16 mouse cellular contexts compared by ENCODE assay signal in genomic region chr1:191180397-191180796, GRCm38 (mm10). TPM values are rescaled to one million over a fixed set of nuclear protein-coding genes. Genes with fewer than 3 reads are reported as not detected.
A peak's percentile ranks its signal among the peaks of the same experiment; 100 is the strongest.
DNase-seq lines count a peak whose midpoint lies in the region; ATAC-seq and TF ChIP-seq lines count a peak whose summit lies in the region.
"Had no signal": no experiment of that assay in that cellular context is flagged by ENCODE, and none has a peak within 500 bp of the region (broad histone marks: within the 10 kb centered on the region; RNA-seq: fewer than 3 reads in every experiment).

No protein-coding gene starts in this region.

- TF ChIP-seq CTCF in lung, postnatal 0 days (IDR thresholded peaks at IDR 0.05) = no peak
- no peak for TF ChIP-seq CTCF in lung, adult 2 months (IDR thresholded peaks at IDR 0.05; ENCODE audit: insufficient read depth, low read length)

- no peaks in the 10 kb centered on the region for H3K36me3 ChIP-seq in lung, postnatal 0 days (ENCODE audit: insufficient read depth, low read length)
- H3K36me3 ChIP-seq in kidney, embryonic 14.5 days (ENCODE audit: control insufficient read depth, insufficient read depth, low read length) = no peaks in the 10 kb centered on the region
- no peaks in the 10 kb centered on the region for H3K36me3 ChIP-seq in hindbrain, embryonic 12.5 days
- H3K36me3 ChIP-seq: embryonic facial prominence, embryonic 13.5 days; G1E had no signal

- H3K4me1 ChIP-seq in lung, postnatal 0 days (ENCODE audit: insufficient read depth, low read depth, low read length) = peaks cover 12% of the 10 kb centered on the region
- H3K4me1 ChIP-seq in lung, adult 2 months (ENCODE audit: control insufficient read depth, insufficient read depth, low read length) = peaks cover 7% of the 10 kb centered on the region
- H3K4me1 ChIP-seq in kidney, embryonic 14.5 days (ENCODE audit: control insufficient read depth, insufficient read depth, low read length) = peaks cover 40% of the 10 kb centered on the region
- peaks cover 35% of the 10 kb centered on the region for H3K4me1 ChIP-seq in hindbrain, embryonic 12.5 days

- ATAC-seq in lung, postnatal 0 days = no peak
- no peak for ATAC-seq in kidney, embryonic 14.5 days (ENCODE audit: low FRiP score, low TSS enrichment)
- no peak for ATAC-seq in hindbrain, embryonic 12.5 days (ENCODE audit: low FRiP score)
- ATAC-seq: forebrain, embryonic 16.5 days had no signal

- no peak overlapping the region for H3K9ac ChIP-seq in lung, postnatal 0 days (replicated peaks; ENCODE audit: low read depth)
- no peak overlapping the region for H3K9ac ChIP-seq in kidney, embryonic 14.5 days (ENCODE audit: low read depth, low read length)
- H3K9ac ChIP-seq in hindbrain, embryonic 12.5 days = no peak overlapping the region
- H3K9ac ChIP-seq: embryonic facial prominence, embryonic 13.5 days had no signal

- H3K27me3 ChIP-seq in lung, postnatal 0 days (replicated peaks; ENCODE audit: insufficient read depth, low read length) = no peaks in the 10 kb centered on the region; the same call in 1 of the 2 replicates
- peaks cover 26% of the 10 kb centered on the region for H3K27me3 ChIP-seq in kidney, embryonic 14.5 days (ENCODE audit: control insufficient read depth, insufficient read depth, low read length)
- peaks cover 79% of the 10 kb centered on the region for H3K27me3 ChIP-seq in hindbrain, embryonic 12.5 days

- TF ChIP-seq POLR2A in lung, adult 2 months (IDR thresholded peaks at IDR 0.05; ENCODE audit: borderline replicate concordance, extremely low read depth, low read depth, low read length) = no peak

- H3K4me3 ChIP-seq in lung, postnatal 0 days (ENCODE audit: low read depth, low read length) = peak overlapping the region; percentile 12; the same call in 1 of the 2 replicates
- H3K4me3 ChIP-seq in lung, adult 2 months (replicated peaks; ENCODE audit: extremely low read depth, low read depth, low read length) = no peak overlapping the region
- H3K4me3 ChIP-seq in kidney, embryonic 14.5 days (ENCODE audit: low read length) = no peak overlapping the region
- no peak overlapping the region for H3K4me3 ChIP-seq in hindbrain, embryonic 12.5 days
- H3K4me3 ChIP-seq: embryonic facial prominence, embryonic 13.5 days had no signal

- peak overlapping the region; percentile 6; the same call in 1 of the 2 replicates for H3K4me2 ChIP-seq in lung, postnatal 0 days (replicated peaks; ENCODE audit: low read depth, low read length)
- H3K4me2 ChIP-seq in kidney, embryonic 14.5 days (replicated peaks; ENCODE audit: low read depth, low read length) = 0 out of 2 replicates have a peak overlapping the region, but pooled peaks have one; percentile 17
- H3K4me2 ChIP-seq in hindbrain, embryonic 12.5 days (replicated peaks) = no peak overlapping the region
- H3K4me2 ChIP-seq: embryonic facial prominence, embryonic 13.5 days had no signal

- peak; percentile 35 to 59 for DNase-seq in adrenal gland, adult (ENCODE audit: inconsistent age in 2 of 2, low spot score in 1 of 2)
- no peak for DNase-seq in adrenal gland, postnatal 4 days (ENCODE audit: low spot score in 2 of 2)
- DNase-seq in lung, postnatal 0 days (ENCODE audit: low spot score) = peak; percentile 37
- DNase-seq in lung, adult 2 months = no peak
- DNase-seq in cerebellum, adult 18-20 months = no peak
- DNase-seq in urinary bladder, postnatal 4 days (ENCODE audit: low spot score in 2 of 2) = no peak
- DNase-seq: cerebellum, adult 9-11 months; layer of hippocampus, postnatal 36 days had no signal

- WGBS in lung, postnatal 0 days = 46% methylated on average over 4 of the region's 4 CpGs
- WGBS in lung, adult 2 months = 45% methylated on average over 4 of the region's 4 CpGs
- WGBS in kidney, embryonic 14.5 days = 43% methylated on average over 4 of the region's 4 CpGs
- WGBS in hindbrain, embryonic 12.5 days = 69% methylated on average over 4 of the region's 4 CpGs

- H3K27ac ChIP-seq in lung, postnatal 0 days (ENCODE audit: low read length) = no peak overlapping the region
- H3K27ac ChIP-seq in kidney, embryonic 14.5 days (ENCODE audit: low read depth, low read length) = no peak overlapping the region
- H3K27ac ChIP-seq in hindbrain, embryonic 12.5 days = no peak overlapping the region
- H3K27ac ChIP-seq: embryonic facial prominence, embryonic 13.5 days had no signal

- TF ChIP-seq EP300 in lung, postnatal 0 days (IDR thresholded peaks at IDR 0.05) = no peak

- no peaks in the 10 kb centered on the region for H3K9me3 ChIP-seq in lung, postnatal 0 days (ENCODE audit: low read length)
- H3K9me3 ChIP-seq in kidney, embryonic 14.5 days (ENCODE audit: control insufficient read depth, low read length) = no peaks in the 10 kb centered on the region
- no peaks in the 10 kb centered on the region for H3K9me3 ChIP-seq in hindbrain, embryonic 12.5 days (replicated peaks)
- H3K9me3 ChIP-seq: embryonic facial prominence, embryonic 13.5 days had no signal

RNA-seq across cellular contexts. Expression of gene Fam71a, which starts 15.8 kb away (rescaled TPM):
- not detected for total RNA-seq in adrenal gland, postnatal 4 days (2021)
- not detected in 2 replicates for polyA plus RNA-seq in lung, postnatal 0 days (2015; fragmentation: Nextera tagmentation; extraction: Ambion mirVana)
- not detected in 2 replicates for polyA plus RNA-seq in lung, adult 2 months (2012; rRNA removed)
- not detected in 2 replicates for polyA plus RNA-seq in kidney, embryonic 14.5 days (2014; fragmentation: Nextera tagmentation; extraction: Ambion mirVana)
- polyA plus RNA-seq in hindbrain, embryonic 12.5 days (2016; fragmentation: Nextera tagmentation; extraction: Ambion mirVana) = not detected in 2 replicates
- total RNA-seq: layer of hippocampus, postnatal 36 days had no signal
- polyA plus RNA-seq: embryonic facial prominence, embryonic 13.5 days; forebrain, embryonic 16.5 days; G1E; hindbrain, embryonic 11.5 days; liver, embryonic 16.5 days; thymus, postnatal 0 days had no signal

RNA-seq across cellular contexts. Expression of gene Atf3, which starts 37.4 kb away (rescaled TPM):
- total RNA-seq in adrenal gland, postnatal 4 days (2021) = 1 to 10 TPM; 1.8 to 2.3 TPM
- 8.2 and 8.3 TPM in 2 replicates for polyA plus RNA-seq in lung, postnatal 0 days (2015; fragmentation: Nextera tagmentation; extraction: Ambion mirVana)
- 4.8 and 8.6 TPM in 2 replicates for polyA plus RNA-seq in lung, adult 2 months (2012; rRNA removed)
- polyA plus RNA-seq in kidney, embryonic 14.5 days (2014; fragmentation: Nextera tagmentation; extraction: Ambion mirVana) = 2.1 and 2.3 TPM in 2 replicates
- 1.9 and 2.7 TPM in 2 replicates for polyA plus RNA-seq in hindbrain, embryonic 12.5 days (2016; fragmentation: Nextera tagmentation; extraction: Ambion mirVana)
- polyA plus RNA-seq: G1E had no signal

Comparison
In these comparisons a context has a peak if more than half of its experiments do, and no peak if none do; other contexts are left out.
1. DNase-seq: peak in adrenal gland, adult (2 of 2) and lung, postnatal 0 days (single experiment); none in adrenal gland, postnatal 4 days (0 of 2), lung, adult 2 months (single experiment), cerebellum, adult 18-20 months (0 of 2) and urinary bladder, postnatal 4 days (0 of 2).